Mouse (Mus musculus): Measurements from ENCODE around the gene Tnfrsf12a. TPM values are rescaled to one million over a fixed set of nuclear protein-coding genes. Genes with fewer than 3 reads are reported as not detected.

The Tnfrsf12a gene
- polyA plus RNA-seq, 1 experiment, result 29.1 TPM

- TF ChIP-seq POLR2A (IDR thresholded peaks at IDR 0.05; ENCODE audit: borderline replicate concordance, insufficient read depth, low read length) (no peak), CTCF (IDR thresholded peaks at IDR 0.05; ENCODE audit: borderline replicate concordance, insufficient read depth, low read depth, low read length) (no peak)
- no peak overlapping the region for H3K4me3 ChIP-seq (replicated peaks; ENCODE audit: insufficient read depth, low read depth, low read length)
- no peak overlapping the region for H3K27ac ChIP-seq (ENCODE audit: insufficient read depth, low read length)
- 60% methylated on average over 3 of the region's 3 CpGs for WGBS
- H3K27me3 ChIP-seq (ENCODE audit: control insufficient read depth, insufficient read depth, low read length), result no peaks in the 10 kb centered on the region
- no peaks in the 10 kb centered on the region; the same call in 1 of the 2 replicates for H3K4me1 ChIP-seq (ENCODE audit: control insufficient read depth, insufficient read depth, low read length)
- peak in 1 of 2 experiments; percentile 20 for DNase-seq
Observed at GRCm38 (mm10) chr17:23672761-23673160, 4.5 kb downstream of the Tnfrsf12a start.

- WGBS, result 95% methylated on average over 3 of the region's 3 CpGs
- TF ChIP-seq POLR2A (IDR thresholded peaks at IDR 0.05; ENCODE audit: borderline replicate concordance, insufficient read depth, low read length) (no peak), CTCF (IDR thresholded peaks at IDR 0.05; ENCODE audit: borderline replicate concordance, insufficient read depth, low read depth, low read length) (no peak)
- Histone ChIP-seq H3K4me3 (replicated peaks; ENCODE audit: insufficient read depth, low read depth, low read length) (no peak overlapping the region), H3K27me3 (ENCODE audit: control insufficient read depth, insufficient read depth, low read length) (no peaks in the 10 kb centered on the region), H3K4me1 (ENCODE audit: control insufficient read depth, insufficient read depth, low read length) (no peaks in the 10 kb centered on the region; the same call in 1 of the 2 replicates), H3K27ac (ENCODE audit: insufficient read depth, low read length) (no peak overlapping the region)
- DNase-seq, result peak in 1 of 2 experiments; percentile 7
Observed at GRCm38 (mm10) chr17:23671519-23671918, 5.7 kb downstream of the Tnfrsf12a start.

GRCm38 (mm10) chr17:23670516-23671074, 6.7 kb downstream of the Tnfrsf12a start:
- no peak for TF ChIP-seq CTCF (IDR thresholded peaks at IDR 0.05; ENCODE audit: borderline replicate concordance, insufficient read depth, low read depth, low read length)
- no peak for TF ChIP-seq POLR2A (IDR thresholded peaks at IDR 0.05; ENCODE audit: borderline replicate concordance, insufficient read depth, low read length)
- no peak overlapping the region for H3K27ac ChIP-seq (ENCODE audit: insufficient read depth, low read length)
- H3K4me1 ChIP-seq (ENCODE audit: control insufficient read depth, insufficient read depth, low read length), result no peaks in the 10 kb centered on the region; the same call in 1 of the 2 replicates
- 86% methylated on average over 7 of the region's 7 CpGs for WGBS
- peak in 1 of 2 experiments; percentile 12 for DNase-seq
- no peaks in the 10 kb centered on the region for H3K27me3 ChIP-seq (ENCODE audit: control insufficient read depth, insufficient read depth, low read length)
- no peak overlapping the region for H3K4me3 ChIP-seq (replicated peaks; ENCODE audit: insufficient read depth, low read depth, low read length)

- peaks cover 1% of the 10 kb centered on the region; the same call in 1 of the 2 replicates for H3K4me1 ChIP-seq (ENCODE audit: control insufficient read depth, insufficient read depth, low read length)
- H3K27ac ChIP-seq (ENCODE audit: insufficient read depth, low read length), result no peak overlapping the region
- no peak for TF ChIP-seq CTCF (IDR thresholded peaks at IDR 0.05; ENCODE audit: borderline replicate concordance, insufficient read depth, low read depth, low read length)
- TF ChIP-seq POLR2A (IDR thresholded peaks at IDR 0.05; ENCODE audit: borderline replicate concordance, insufficient read depth, low read length), result no peak
- WGBS, result 76% methylated on average over 14 of the region's 14 CpGs
- no peak for DNase-seq
- no peaks in the 10 kb centered on the region; the same call in 1 of the 2 replicates for H3K27me3 ChIP-seq (ENCODE audit: control insufficient read depth, insufficient read depth, low read length)
- H3K4me3 ChIP-seq (replicated peaks; ENCODE audit: insufficient read depth, low read depth, low read length), result no peak overlapping the region
Observed at GRCm38 (mm10) chr17:23665511-23665910, 11.8 kb downstream of the Tnfrsf12a start.

- peak; percentile 33 to 46 for DNase-seq
- no peak overlapping the region for H3K27ac ChIP-seq (ENCODE audit: insufficient read depth, low read length)
- 14% methylated on average over 5 of the region's 5 CpGs for WGBS
- H3K27me3 ChIP-seq (ENCODE audit: control insufficient read depth, insufficient read depth, low read length), result no peaks in the 10 kb centered on the region; the same call in 1 of the 2 replicates
- H3K4me3 ChIP-seq (replicated peaks; ENCODE audit: insufficient read depth, low read depth, low read length), result no peak overlapping the region
- TF ChIP-seq CTCF (IDR thresholded peaks at IDR 0.05; ENCODE audit: borderline replicate concordance, insufficient read depth, low read depth, low read length) (peak; percentile 74; the same call in 1 of the 2 replicates), POLR2A (IDR thresholded peaks at IDR 0.05; ENCODE audit: borderline replicate concordance, insufficient read depth, low read length) (no peak)
- H3K4me1 ChIP-seq (ENCODE audit: control insufficient read depth, insufficient read depth, low read length), result peaks cover 4% of the 10 kb centered on the region; the same call in 1 of the 2 replicates
Observed at GRCm38 (mm10) chr17:23664556-23665021, 12.7 kb downstream of the Tnfrsf12a start.

GRCm38 (mm10) chr17:23661526-23661925, 15.7 kb downstream of the Tnfrsf12a start:
- 2% methylated on average over 9 of the region's 9 CpGs for WGBS
- TF ChIP-seq POLR2A (IDR thresholded peaks at IDR 0.05; ENCODE audit: borderline replicate concordance, insufficient read depth, low read length) (no peak), CTCF (IDR thresholded peaks at IDR 0.05; ENCODE audit: borderline replicate concordance, insufficient read depth, low read depth, low read length) (0 out of 2 replicates have a peak, but pooled peaks have one; percentile 30)
- no peak overlapping the region for H3K4me3 ChIP-seq (replicated peaks; ENCODE audit: insufficient read depth, low read depth, low read length)
- H3K4me1 ChIP-seq (ENCODE audit: control insufficient read depth, insufficient read depth, low read length), result peaks cover 4% of the 10 kb centered on the region; the same call in 1 of the 2 replicates
- no peaks in the 10 kb centered on the region; the same call in 1 of the 2 replicates for H3K27me3 ChIP-seq (ENCODE audit: control insufficient read depth, insufficient read depth, low read length)
- H3K27ac ChIP-seq (ENCODE audit: insufficient read depth, low read length), result no peak overlapping the region
- DNase-seq, result peak in 1 of 2 experiments; percentile 22

- Histone ChIP-seq H3K4me3 (replicated peaks; ENCODE audit: insufficient read depth, low read depth, low read length) (no peak overlapping the region), H3K27ac (ENCODE audit: insufficient read depth, low read length) (no peak overlapping the region), H3K4me1 (ENCODE audit: control insufficient read depth, insufficient read depth, low read length) (peaks cover 4% of the 10 kb centered on the region; the same call in 1 of the 2 replicates), H3K27me3 (ENCODE audit: control insufficient read depth, insufficient read depth, low read length) (no peaks in the 10 kb centered on the region; the same call in 1 of the 2 replicates)
- no peak for DNase-seq
- 3% methylated on average over 14 of the region's 14 CpGs for WGBS
- TF ChIP-seq CTCF (IDR thresholded peaks at IDR 0.05; ENCODE audit: borderline replicate concordance, insufficient read depth, low read depth, low read length) (no peak), POLR2A (IDR thresholded peaks at IDR 0.05; ENCODE audit: borderline replicate concordance, insufficient read depth, low read length) (no peak)
Observed at GRCm38 (mm10) chr17:23660876-23661200, 16.4 kb downstream of the Tnfrsf12a start.

Measured in cerebellum, adult 2 months (tissue).